ENCODE assay signal across 21 mouse cellular contexts in the genomic region with DNA sequence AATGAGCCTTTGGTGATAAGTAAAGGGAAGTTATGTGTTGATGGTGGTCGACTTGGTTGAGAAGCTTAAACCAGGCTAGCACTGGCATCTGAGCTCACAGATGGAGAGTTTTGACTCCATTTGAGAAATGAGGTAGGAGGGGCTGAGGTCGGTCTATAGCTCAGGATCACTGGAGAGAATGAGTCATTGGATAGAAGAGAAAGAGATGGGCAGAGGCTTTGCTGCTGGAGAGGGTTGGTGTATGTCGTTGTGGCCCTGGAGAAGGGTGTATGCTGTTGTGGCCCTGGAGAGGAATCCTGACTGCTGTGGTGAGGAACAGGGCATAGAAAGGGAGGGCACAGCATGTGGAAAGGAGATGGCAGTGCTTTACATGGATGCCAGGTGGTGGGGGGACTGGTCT. TPM values are rescaled to one million over a fixed set of nuclear protein-coding genes. Genes with fewer than 3 reads are reported as not detected.
A peak's percentile ranks its signal among the peaks of the same experiment; 100 is the strongest.
DNase-seq lines count a peak whose midpoint lies in the region; ATAC-seq and TF ChIP-seq lines count a peak whose summit lies in the region.
"Had no signal": no experiment of that assay in that cellular context is flagged by ENCODE, and none has a peak within 500 bp of the region (broad histone marks: within the 10 kb centered on the region; RNA-seq: fewer than 3 reads in every experiment).

No protein-coding gene starts in this region.

- H3K27ac ChIP-seq in heart, postnatal 0 days (ENCODE audit: low read depth), result 0 out of 2 replicates have a peak overlapping the region, but pooled peaks have one; percentile 4
- H3K27ac ChIP-seq in heart, embryonic 11.5 days (ENCODE audit: low read depth, low read length), result no peak overlapping the region
- no peak overlapping the region for H3K27ac ChIP-seq in CH12.LX (ENCODE audit: insufficient read depth, low read depth)
- H3K27ac ChIP-seq: embryonic facial prominence, embryonic 15.5 days; forebrain, embryonic 10.5 days; heart, adult 2 months; hindbrain, embryonic 15.5 days had no signal

- H3K27me3 ChIP-seq in heart, postnatal 0 days (ENCODE audit: control insufficient read depth, insufficient read depth, low read length), result no peaks in the 10 kb centered on the region
- H3K27me3 ChIP-seq in heart, embryonic 11.5 days (ENCODE audit: control insufficient read depth, insufficient read depth, low read length), result no peaks in the 10 kb centered on the region
- H3K27me3 ChIP-seq in CH12.LX (replicated peaks), result no peaks in the 10 kb centered on the region
- H3K27me3 ChIP-seq: embryonic facial prominence, embryonic 15.5 days; heart, embryonic 12.5 days; hindbrain, embryonic 15.5 days had no signal

- no peak for TF ChIP-seq CTCF in heart, postnatal 0 days (IDR thresholded peaks at IDR 0.05; ENCODE audit: low read depth)
- TF ChIP-seq CTCF in CH12.LX (conservative IDR thresholded peaks at IDR 0.05 in 1 of 2, IDR thresholded peaks at IDR 0.05 in 1 of 2; ENCODE audit: low read depth in 2 of 2, low read length in 2 of 2), result no peak

- 53% methylated on average over 3 of the region's 3 CpGs for WGBS in heart, postnatal 0 days
- WGBS in heart, embryonic 11.5 days (ENCODE audit: insufficient replicate concordance), result 68% methylated on average over 3 of the region's 3 CpGs

- TF ChIP-seq RAD21 in CH12.LX (IDR thresholded peaks at IDR 0.05; ENCODE audit: low read depth, low read length), result no peak

- no peaks in the 10 kb centered on the region for H3K9me3 ChIP-seq in heart, postnatal 0 days (replicated peaks; ENCODE audit: control insufficient read depth, low read length)
- H3K9me3 ChIP-seq in heart, embryonic 11.5 days (replicated peaks; ENCODE audit: control insufficient read depth, low read length), result peaks cover 3% of the 10 kb centered on the region; the same call in 1 of the 2 replicates
- peaks cover 17% of the 10 kb centered on the region for H3K9me3 ChIP-seq in CH12.LX (replicated peaks; ENCODE audit: low read length)
- H3K9me3 ChIP-seq: embryonic facial prominence, embryonic 15.5 days; heart, embryonic 12.5 days; hindbrain, embryonic 15.5 days had no signal

- H3K36me3 ChIP-seq in heart, postnatal 0 days (replicated peaks; ENCODE audit: control insufficient read depth, insufficient read depth, low read length), result peaks cover 47% of the 10 kb centered on the region
- peaks cover 42% of the 10 kb centered on the region for H3K36me3 ChIP-seq in heart, embryonic 11.5 days (ENCODE audit: control insufficient read depth, insufficient read depth, low read length)
- H3K36me3 ChIP-seq in CH12.LX (replicated peaks in 1 of 2; ENCODE audit: control insufficient read depth in 1 of 2, insufficient read depth in 1 of 2, low read length in 1 of 2), result peaks cover 47 to 99% of the 10 kb centered on the region in 2 experiments

- no peak for TF ChIP-seq POLR2A in CH12.LX (IDR thresholded peaks at IDR 0.05; ENCODE audit: low read depth, low read length)

- H3K4me3 ChIP-seq in heart, postnatal 0 days (ENCODE audit: low read depth, low read length), result no peak overlapping the region
- H3K4me3 ChIP-seq in heart, embryonic 11.5 days (ENCODE audit: low read depth, low read length), result no peak overlapping the region
- no peak overlapping the region for H3K4me3 ChIP-seq in CH12.LX (replicated peaks in 1 of 3; ENCODE audit: low read depth in 2 of 3, low read length in 2 of 3, poor library complexity in 1 of 3)
- H3K4me3 ChIP-seq: embryonic facial prominence, embryonic 15.5 days; erythroblast, embryonic 14.5 days; forebrain, embryonic 10.5 days; heart, adult 2 months; heart, embryonic 12.5 days; hindbrain, embryonic 15.5 days had no signal

- in situ Hi-C loops in CH12.LX (cut with MboI; ENCODE audit: low pct_ligation_motif_present, low pct_unique_long_range_greater_than_20kb, low sequenced_read_pairs), result no loop called here

- ATAC-seq in heart, postnatal 0 days (ENCODE audit: insufficient read depth, low read depth), result no peak
- no peak for ATAC-seq in heart, embryonic 11.5 days (replicated peaks; ENCODE audit: insufficient number of reproducible peaks, low FRiP score, low TSS enrichment)
- ATAC-seq in inflammation-experienced regulatory T-cells, adult 6 months, result peak; percentile 28
- ATAC-seq: forebrain, embryonic 14.5 days; intestine, postnatal 0 days had no signal

- peaks cover 57% of the 10 kb centered on the region for H3K79me2 ChIP-seq in CH12.LX (replicated peaks; ENCODE audit: control insufficient read depth, extremely low read depth, insufficient read depth, poor library complexity, severe bottlenecking)

- no peak overlapping the region for H3K9ac ChIP-seq in heart, postnatal 0 days (replicated peaks; ENCODE audit: low read depth, low read length)
- no peak overlapping the region for H3K9ac ChIP-seq in heart, embryonic 11.5 days (ENCODE audit: low read depth, low read length)
- H3K9ac ChIP-seq in CH12.LX (ENCODE audit: insufficient read depth, low read depth), result no peak overlapping the region
- H3K9ac ChIP-seq: embryonic facial prominence, embryonic 15.5 days; heart, embryonic 12.5 days; hindbrain, embryonic 15.5 days had no signal

- no peak overlapping the region for H3K4me2 ChIP-seq in heart, postnatal 0 days (ENCODE audit: low read depth, low read length)
- no peak overlapping the region for H3K4me2 ChIP-seq in heart, embryonic 11.5 days
- H3K4me2 ChIP-seq in CH12.LX (ENCODE audit: insufficient read depth, low read depth, poor library complexity, severe bottlenecking), result no peak overlapping the region
- H3K4me2 ChIP-seq: embryonic facial prominence, embryonic 15.5 days; heart, embryonic 12.5 days; hindbrain, embryonic 15.5 days had no signal

- no peak for TF ChIP-seq EP300 in heart, postnatal 0 days (IDR thresholded peaks at IDR 0.05; ENCODE audit: low read depth)
- TF ChIP-seq EP300 in CH12.LX (IDR thresholded peaks at IDR 0.05; ENCODE audit: low read length), result no peak

- peak; percentile 72 to 91 for DNase-seq in adrenal gland, adult (ENCODE audit: inconsistent age in 2 of 2, low spot score in 1 of 2)
- DNase-seq in adrenal gland, postnatal 10 days, result no peak
- no peak for DNase-seq in heart, postnatal 0 days (ENCODE audit: low spot score)
- DNase-seq in CH12.LX (ENCODE audit: extremely low read depth), result no peak
- DNase-seq in spleen, adult 12 weeks (ENCODE audit: low spot score), result no peak
- DNase-seq: cerebellum, adult 2 months; cerebellum, postnatal 10 days; embryo, embryonic 11 days; gastrocnemius, postnatal 14 days; heart, adult 2 months; heart, postnatal 36 days had no signal

- H3K4me1 ChIP-seq in heart, postnatal 0 days (ENCODE audit: control insufficient read depth, insufficient read depth), result peaks cover 33% of the 10 kb centered on the region
- peaks cover 39% of the 10 kb centered on the region for H3K4me1 ChIP-seq in heart, embryonic 11.5 days (ENCODE audit: control insufficient read depth, insufficient read depth, low read length)
- H3K4me1 ChIP-seq in CH12.LX (ENCODE audit: control insufficient read depth in 1 of 2, insufficient read depth in 2 of 2), result peaks cover 28 to 49% of the 10 kb centered on the region in 2 experiments

- dilution Hi-C loops in CH12.LX (cut with MboI; ENCODE audit: extremely low pct_ligation_motif_present, extremely low pct_unique_long_range_greater_than_20kb, low sequenced_read_pairs), result no loop called here

TF ChIP-seq in CH12.LX, 34 proteins besides CTCF, POLR2A, EP300 and RAD21:
- TF ChIP-seq JUND (conservative IDR thresholded peaks at IDR 0.05; ENCODE audit: low read depth, low read length), result peak; percentile 64
- TF ChIP-seq MYC (IDR thresholded peaks at IDR 0.05; ENCODE audit: low read depth, low read length), result no peak
- TF ChIP-seq SIN3A (IDR thresholded peaks at IDR 0.05; ENCODE audit: low read length), result no peak
- TF ChIP-seq USF1 (IDR thresholded peaks at IDR 0.05; ENCODE audit: low read depth, low read length), result no peak
- TF ChIP-seq NELFE (IDR thresholded peaks at IDR 0.05; ENCODE audit: low read depth, low read length), result no peak
- TF ChIP-seq UBTF (IDR thresholded peaks at IDR 0.05; ENCODE audit: low read depth, low read length), result no peak
- TF ChIP-seq JUN (IDR thresholded peaks at IDR 0.05; ENCODE audit: insufficient read depth, low read depth, low read length), result peak; percentile 18; the same call in 1 of the 2 replicates
- TF ChIP-seq ZMIZ1 (IDR thresholded peaks at IDR 0.05; ENCODE audit: low read depth, low read length), result no peak
- TF ChIP-seq TBP (conservative IDR thresholded peaks at IDR 0.05; ENCODE audit: low read depth, low read length), result no peak
- TF ChIP-seq ELF1 (IDR thresholded peaks at IDR 0.05; ENCODE audit: low read depth, low read length), result no peak
TF ChIP-seq in CH12.LX: peak in this region for 2.

RNA-seq across cellular contexts. Expression of a gene that starts 6.6 kb away (rescaled TPM):
- 100 to 1,000 TPM; 252 to 291 TPM for total RNA-seq in adrenal gland, postnatal 10 days (2021)
- 241 and 291 TPM in 2 replicates for total RNA-seq in heart, postnatal 0 days (2014; rRNA removed; ENCODE audit: low replicate concordance)
- 52.7 and 61.4 TPM in 2 replicates for polyA plus RNA-seq in heart, postnatal 0 days (2015; fragmentation: Nextera tagmentation; extraction: Ambion mirVana)
- 27.5 and 33.1 TPM in 2 replicates for polyA plus RNA-seq in heart, embryonic 11.5 days (2014; fragmentation: Nextera tagmentation; extraction: Ambion mirVana)
- total RNA-seq in CH12.LX (2012; rRNA removed) (86.4 and 120 TPM in 2 replicates), CH12.LX (2014; rRNA removed) (63.1 and 74.9 TPM in 2 replicates)
- polyA plus RNA-seq in CH12.LX (2012; ENCODE audit: insufficient read length, low read depth), result 143 and 151 TPM in 2 replicates
- polyA plus RNA-seq in inflammation-experienced regulatory T-cells, adult 6 months (2017; shearing (Covaris generic)), result 10 to 100 TPM in 2 of 3 experiments, 1 to 10 TPM in 1; 5.9 to 11.2 (median 10.1) TPM

RNA-seq across cellular contexts. Expression of a gene that starts 36.5 kb away (rescaled TPM):
- total RNA-seq in adrenal gland, postnatal 10 days (2021), result 1 to 10 TPM; 2.3 to 4.0 TPM
- 0.08 TPM in 1 of 2 replicates, not detected in the other for total RNA-seq in heart, postnatal 0 days (2014; rRNA removed; ENCODE audit: low replicate concordance)
- 0.49 and 0.63 TPM in 2 replicates for polyA plus RNA-seq in heart, postnatal 0 days (2015; fragmentation: Nextera tagmentation; extraction: Ambion mirVana)
- 2.8 and 3.5 TPM in 2 replicates for polyA plus RNA-seq in heart, embryonic 11.5 days (2014; fragmentation: Nextera tagmentation; extraction: Ambion mirVana)
- total RNA-seq in CH12.LX (2012; rRNA removed) (not detected in 2 replicates), CH12.LX (2014; rRNA removed) (not detected in 2 replicates)
- polyA plus RNA-seq in CH12.LX (2012; ENCODE audit: insufficient read length, low read depth), result not detected in 2 replicates
- not detected for polyA plus RNA-seq in inflammation-experienced regulatory T-cells, adult 6 months (2017; shearing (Covaris generic))
- total RNA-seq: common myeloid progenitor, adult 5-6 weeks had no signal

RNA-seq across cellular contexts. Expression of a gene that starts 45.2 kb away (rescaled TPM):
- total RNA-seq in adrenal gland, postnatal 10 days (2021), result 10 to 100 TPM; 10.8 to 13.2 TPM
- 16.5 and 34.4 TPM in 2 replicates for total RNA-seq in heart, postnatal 0 days (2014; rRNA removed; ENCODE audit: low replicate concordance)
- polyA plus RNA-seq in heart, postnatal 0 days (2015; fragmentation: Nextera tagmentation; extraction: Ambion mirVana), result 3.8 and 5.6 TPM in 2 replicates
- polyA plus RNA-seq in heart, embryonic 11.5 days (2014; fragmentation: Nextera tagmentation; extraction: Ambion mirVana), result 6.6 TPM in 2 replicates
- total RNA-seq in CH12.LX (2012; rRNA removed) (74.6 and 79.8 TPM in 2 replicates), CH12.LX (2014; rRNA removed) (53.8 and 55.4 TPM in 2 replicates)
- polyA plus RNA-seq in CH12.LX (2012; ENCODE audit: insufficient read length, low read depth), result 69.8 and 76.6 TPM in 2 replicates
- polyA plus RNA-seq in inflammation-experienced regulatory T-cells, adult 6 months (2017; shearing (Covaris generic)), result 10 to 100 TPM in 1 of 3 experiments, 1 to 10 TPM in 1, under 1 TPM in 1; 0.63 to 11.9 (median 1.6) TPM

Comparison
In these comparisons a context has a peak if more than half of its experiments do, and no peak if none do; other contexts are left out.
1. DNase-seq: peak in adrenal gland, adult (2 of 2); none in adrenal gland, postnatal 10 days (single experiment), heart, postnatal 0 days (single experiment), CH12.LX (single experiment) and spleen, adult 12 weeks (single experiment).